Mouse (Mus musculus) thymus, adult 2 months (tissue): ENCODE measurements around the gene Trp73.

ENCODE experiments used
- CTCF ChIP-seq: fragments of 200-500 bp; IDR thresholded peaks from 2 replicates; pipeline ENCODE4 v1.5.1; 2012; ENCODE audit warnings: mild to moderate bottlenecking, control low read depth, low read length, moderate library complexity, borderline replicate concordance; ENCODE audit not compliant: control insufficient read depth, poor library complexity, insufficient read depth; ENCODE audit errors: extremely low read depth
- POLR2A ChIP-seq: fragments of 200-500 bp; IDR thresholded peaks from 2 replicates; pipeline ENCODE4 v1.6.1; 2012; ENCODE audit warnings: mild to moderate bottlenecking, low read length, control low read depth, moderate library complexity; ENCODE audit not compliant: control insufficient read depth, poor library complexity, insufficient read depth; ENCODE audit errors: extremely low read depth

GRCm38 (mm10) chr4:154056046-154056445 is 84.0 kb downstream of the Trp73 start:
- TF ChIP-seq CTCF (no peak), POLR2A (no peak)
